Mouse (Mus musculus) c-Kit-positive CD71-positive TER-119-positive erythroid progenitor cells, embryonic 14.5 days (primary cell): ENCODE measurements at regions not wholly inside any gene's neighbourhood (a gene's known extent, or its start where the extent isn't known, plus 50 kb on each side); places are given as distances from the start of the nearest gene placed in this dataset.
"Not testable (repeated sequence)": the region's sequence is repeated elsewhere in the genome, so short reads cannot be mapped to it uniquely, and the experiment has no call there.

ENCODE experiments used
- DNase-seq: peaks from one replicate; pipeline ENCODE4 v3.0.0-alpha.2; 2013; ENCODE audit warnings: low spot score

- DNase-seq: no peak
Measured at GRCm38 (mm10) chr13:70003591-70003990, 201.4 kb downstream of the Med10 start.

- DNase-seq: no peak
Measured at GRCm38 (mm10) chr13:70012123-70012522, 209.9 kb downstream of the Med10 start.

GRCm38 (mm10) chr13:70015183-70015582 lies 213.0 kb downstream of the Med10 start:
- no peak for DNase-seq

DNA sequence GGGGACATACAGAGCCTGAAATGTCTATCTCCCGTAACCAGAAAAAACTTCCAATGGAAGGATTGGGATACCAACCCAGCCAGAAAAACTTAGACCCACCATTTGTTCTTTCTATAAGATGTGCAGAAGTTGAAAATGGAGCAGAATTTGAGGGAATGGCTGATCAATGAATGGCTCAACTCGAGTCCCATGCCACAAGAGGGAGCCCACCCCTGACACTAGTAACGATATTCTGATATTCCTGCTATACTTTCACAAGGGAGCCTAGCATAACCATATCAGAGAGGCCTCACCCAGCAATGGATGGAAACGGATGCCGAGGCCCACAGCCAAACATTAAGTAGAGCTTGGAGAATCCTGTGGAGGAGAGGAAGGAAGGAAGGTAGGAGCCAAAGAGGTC lies 215.3 kb downstream of the Med10 start:
- no peak for DNase-seq

- DNase-seq: no peak
Measured at GRCm38 (mm10) chr13:70019999-70020838, 218.0 kb downstream of the Med10 start.

GRCm38 (mm10) chr13:70033249-70033648 lies 231.1 kb downstream of the Med10 start:
- no peak for DNase-seq

- DNase-seq: no peak
Measured at GRCm38 (mm10) chr13:70033763-70034162, 231.6 kb downstream of the Med10 start.

GRCm38 (mm10) chr13:70037985-70038667 lies 235.9 kb downstream of the Med10 start:
- DNase-seq: no peak

GRCm38 (mm10) chr13:70057920-70058319 lies 255.7 kb downstream of the Med10 start:
- no peak for DNase-seq

DNA sequence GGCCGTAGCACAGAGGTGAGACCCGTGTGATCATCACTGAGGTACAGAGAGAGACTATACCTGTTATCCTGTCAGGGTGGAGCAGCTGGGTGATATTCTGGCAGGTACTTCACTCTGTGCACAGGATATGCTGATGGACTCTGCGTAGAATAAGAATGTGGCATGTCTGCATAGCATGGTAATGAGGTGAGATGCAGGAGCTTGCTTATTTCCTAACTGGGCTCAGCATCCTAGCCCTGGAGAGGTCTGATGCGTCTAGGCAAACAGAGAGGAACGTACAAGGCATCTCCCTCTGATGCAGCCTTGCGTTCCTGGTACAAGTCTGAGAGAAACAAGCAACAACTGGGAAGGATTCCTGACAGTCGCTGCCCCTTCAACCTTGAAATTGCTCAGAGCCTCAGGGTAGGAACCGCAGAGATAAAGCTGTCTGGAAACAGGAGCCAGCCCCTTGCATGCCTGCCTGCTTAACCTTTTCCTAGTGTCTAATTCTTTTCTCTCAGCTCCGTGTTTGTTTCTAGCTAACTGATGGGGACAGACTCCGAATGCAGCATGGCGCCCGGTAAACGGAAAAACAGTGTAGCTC lies 259.3 kb downstream of the Med10 start:
- DNase-seq: no peak

DNA sequence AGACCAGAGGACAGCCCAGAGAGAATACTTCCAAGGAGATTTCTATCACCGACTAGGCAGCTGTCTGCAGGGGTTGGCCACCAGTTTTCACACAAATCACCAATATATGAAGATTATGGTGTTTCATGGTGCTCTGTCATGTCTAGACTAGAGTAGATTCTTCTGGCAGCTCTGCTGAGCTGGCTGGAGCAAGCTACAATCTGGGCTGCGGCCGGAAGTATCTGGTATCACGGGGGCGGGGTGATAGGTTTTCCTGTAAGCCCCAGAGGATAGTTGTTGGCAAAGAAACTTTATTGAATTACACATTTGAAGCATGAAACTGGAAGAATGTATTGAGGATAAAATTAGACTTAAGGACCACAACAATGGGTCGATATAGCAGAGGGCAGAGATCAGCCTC lies 271.5 kb downstream of the Med10 start:
- DNase-seq: no peak

- no peak for DNase-seq
Measured at GRCm38 (mm10) chr13:70075353-70075752, 273.2 kb downstream of the Med10 start.

- no peak for DNase-seq
Measured at GRCm38 (mm10) chr13:70081108-70081507, 278.9 kb downstream of the Med10 start.

GRCm38 (mm10) chr13:70092886-70093285 lies 290.7 kb downstream of the Med10 start:
- DNase-seq: no peak

- DNase-seq: no peak
Measured at GRCm38 (mm10) chr13:70093970-70094369, 291.8 kb downstream of the Med10 start.

GRCm38 (mm10) chr13:70096430-70097301 lies 294.5 kb downstream of the Med10 start:
- DNase-seq: no peak

DNA sequence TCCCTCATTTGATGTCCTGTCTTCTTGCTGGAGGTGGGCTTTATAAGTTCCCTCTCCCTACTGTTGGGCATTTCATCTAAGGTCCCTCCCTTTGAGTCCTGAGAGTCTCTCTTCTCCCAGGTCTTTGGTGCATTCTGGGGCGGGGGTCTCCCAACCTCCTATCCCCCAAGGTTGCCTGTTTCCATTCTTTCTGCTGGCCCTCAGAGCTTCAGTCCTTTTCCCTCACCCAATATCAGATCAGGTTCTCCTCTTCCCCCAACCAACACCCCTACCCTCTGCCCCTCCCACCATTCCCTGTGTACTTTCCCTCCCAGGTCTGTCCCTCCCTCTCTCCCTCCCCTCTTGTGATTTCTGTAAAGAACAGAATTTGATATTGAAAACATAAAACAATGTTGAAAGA lies 297.9 kb downstream of the Med10 start:
- DNase-seq: not testable (repeated sequence)

GRCm38 (mm10) chr13:70103021-70103420 lies 300.8 kb downstream of the Med10 start:
- DNase-seq: no peak

GRCm38 (mm10) chr13:70103491-70103890 lies 301.3 kb downstream of the Med10 start:
- not testable (repeated sequence) for DNase-seq

DNA sequence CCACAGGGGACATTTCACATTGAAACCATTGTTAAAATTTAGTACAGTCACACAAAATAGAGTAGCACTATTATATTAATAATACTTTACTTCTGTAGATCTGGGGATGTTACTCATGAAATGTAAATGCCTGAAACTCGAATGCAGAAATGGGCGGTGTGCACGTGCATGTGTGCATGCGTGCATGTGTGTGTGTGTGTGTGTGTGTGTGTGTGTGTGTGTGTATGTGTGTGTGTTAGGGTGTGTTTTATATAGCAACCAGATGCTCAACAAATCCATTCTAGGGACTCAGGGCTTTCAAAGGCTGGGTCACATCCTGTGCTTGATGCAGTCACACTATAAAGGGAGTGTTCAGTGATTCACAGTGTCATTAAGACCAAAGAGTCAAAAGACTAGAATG lies 301.7 kb downstream of the Med10 start:
- DNase-seq: no peak

GRCm38 (mm10) chr13:70115576-70115975 lies 313.4 kb downstream of the Med10 start:
- DNase-seq: no peak
